Mouse (Mus musculus) intestine, embryonic 15.5 days (tissue): Measurements from ENCODE around the gene Taf1a. TPM values are rescaled to one million over a fixed set of nuclear protein-coding genes. Genes with fewer than 3 reads are reported as not detected.
"Not testable (repeated sequence)": the region's sequence is repeated elsewhere in the genome, so short reads cannot be mapped to it uniquely, and the experiment has no call there.

Source experiments
- ATAC-seq: fragments of 200-750 bp; cut with Nextera tagmentation; 2 replicates; pipeline ENCODE4 v1.8.0; 2017; ENCODE audit warnings: moderate TSS enrichment, moderate library complexity
- H3K27ac ChIP-seq: fragments of 300-500 bp; sonication (generic); 2 replicates; pipeline ENCODE4 v1.5.1; 2015; ENCODE audit warnings: mild to moderate bottlenecking, inconsistent platforms
- H3K27me3 ChIP-seq: fragments of 300-500 bp; sonication (generic); replicated peaks from 2 replicates; pipeline ENCODE4 v1.6.1; 2015; ENCODE audit warnings: inconsistent platforms
- H3K36me3 ChIP-seq: fragments of 300-500 bp; sonication (generic); 2 replicates; pipeline ENCODE4 v1.6.1; 2015; ENCODE audit warnings: inconsistent platforms
- H3K4me1 ChIP-seq: fragments of 300-500 bp; sonication (generic); replicated peaks from 2 replicates; pipeline ENCODE4 v1.6.1; 2015; ENCODE audit warnings: inconsistent platforms
- H3K4me2 ChIP-seq: fragments of 300-500 bp; sonication (generic); replicated peaks from 2 replicates; pipeline ENCODE4 v1.6.1; 2015; ENCODE audit warnings: mild to moderate bottlenecking, inconsistent platforms
- H3K4me3 ChIP-seq: fragments of 300-500 bp; sonication (generic); replicated peaks from 2 replicates; pipeline ENCODE4 v1.5.1; 2015; ENCODE audit warnings: inconsistent platforms
- H3K9ac ChIP-seq: fragments of 300-500 bp; sonication (generic); 2 replicates; pipeline ENCODE4 v1.6.1; 2015; ENCODE audit warnings: inconsistent platforms
- H3K9me3 ChIP-seq: fragments of 300-500 bp; sonication (generic); 2 replicates; pipeline ENCODE4 v1.6.1; 2016; ENCODE audit warnings: inconsistent platforms
- WGBS: fragments of 180-500 bp; shearing (Covaris S2); methylation state at CpG from one replicate; pipeline ENCODE4 v1.1.7; 2015; 5-methylcytosine and 5-hydroxymethylcytosine counted together
- polyA plus RNA-seq: library from polyadenylated mRNA; unstranded; fragments of >200 nt; fragmentation: Nextera tagmentation; extraction: Ambion mirVana; gene quantifications from 2 replicates; pipeline ENCODE4 v1.2.1, GENCODE M21; 2015

Taf1a gene
- polyA plus RNA-seq, 1 experiment from 2014 or later, result 17.9 TPM

DNA sequence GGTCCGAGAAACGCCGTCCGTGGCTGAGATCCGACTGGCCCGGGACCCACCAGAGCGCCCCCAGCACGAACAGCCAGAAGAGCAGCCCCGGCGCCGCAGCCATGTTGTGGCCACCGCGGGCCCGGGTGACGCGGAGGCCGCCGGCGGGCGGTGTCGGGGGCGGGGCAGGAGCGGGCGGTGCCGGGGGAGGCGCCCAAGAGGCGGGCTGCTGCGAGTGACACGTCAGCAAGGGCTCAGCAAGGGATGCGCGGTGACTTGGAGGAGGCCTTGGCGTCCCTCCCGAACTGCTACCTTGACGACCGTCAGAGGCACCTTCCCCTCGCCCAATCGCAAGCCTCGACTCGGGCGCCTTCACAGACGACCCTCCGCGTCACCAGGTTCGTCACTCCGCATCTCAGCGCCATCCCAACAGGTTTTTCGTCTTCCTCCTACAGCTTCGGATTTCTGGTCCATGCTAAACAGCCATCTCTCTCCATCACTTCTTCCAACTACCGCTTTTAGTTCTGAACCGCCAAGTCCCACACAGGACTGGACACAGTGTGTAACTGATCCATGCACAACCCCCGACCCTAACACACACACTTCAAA is 19.3 kb upstream of the Taf1a start, which contains the start of gene Mia3:
Gene Mia3 (minus strand): TSS at position 127 of the 588 bp plus-strand sequence.
- peak; percentile 100 for ATAC-seq
- Histone ChIP-seq H3K27ac (peak within 1 kb of the TSS; percentile 60; the same call in 1 of the 2 replicates), H3K4me1 (peaks cover 10% of the 10 kb centered on the region), H3K9ac (peak within 1 kb of the TSS; percentile 86), H3K4me2 (peak within 1 kb of the TSS; percentile 89), H3K27me3 (no peaks in the 10 kb centered on the region), H3K9me3 (no peaks in the 10 kb centered on the region), H3K4me3 (peak within 1 kb of the TSS; percentile 89), H3K36me3 (0 out of 2 replicates have a peak, but pooled peaks cover 4% of the 10 kb centered on the region)
- WGBS, result under 1% methylated on average over 51 of the region's 51 CpGs

DNA sequence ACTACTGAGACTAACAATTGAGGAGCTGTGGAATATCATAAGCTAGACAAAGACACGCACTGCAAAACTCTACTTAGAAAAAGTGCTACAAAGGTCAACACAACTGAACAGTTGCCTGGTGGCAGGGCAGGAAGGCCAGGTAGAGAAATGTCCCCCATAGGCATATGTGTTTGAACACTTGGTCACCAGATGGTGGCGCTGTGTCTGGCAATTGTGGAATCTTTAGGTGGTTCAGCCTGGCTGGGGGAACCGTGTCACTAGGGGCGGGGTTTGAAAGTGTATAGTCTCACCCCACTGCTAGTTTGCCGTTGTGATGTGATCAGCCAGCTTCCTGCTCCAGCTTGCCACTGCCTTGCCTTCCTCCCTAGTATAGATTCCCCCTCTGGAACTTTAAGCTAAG is 14.1 kb upstream of the Taf1a start:
- H3K27me3 ChIP-seq, result no peaks in the 10 kb centered on the region
- H3K4me1 ChIP-seq, result no peaks in the 10 kb centered on the region
- H3K4me2 ChIP-seq, result no peak overlapping the region
- H3K36me3 ChIP-seq, result no peaks in the 10 kb centered on the region
- H3K27ac ChIP-seq, result no peak overlapping the region
- H3K9me3 ChIP-seq, result no peaks in the 10 kb centered on the region
- WGBS, result 79% methylated on average over 5 of the region's 5 CpGs
- H3K9ac ChIP-seq, result no peak overlapping the region
- no peak for ATAC-seq
- H3K4me3 ChIP-seq, result no peak overlapping the region

DNA sequence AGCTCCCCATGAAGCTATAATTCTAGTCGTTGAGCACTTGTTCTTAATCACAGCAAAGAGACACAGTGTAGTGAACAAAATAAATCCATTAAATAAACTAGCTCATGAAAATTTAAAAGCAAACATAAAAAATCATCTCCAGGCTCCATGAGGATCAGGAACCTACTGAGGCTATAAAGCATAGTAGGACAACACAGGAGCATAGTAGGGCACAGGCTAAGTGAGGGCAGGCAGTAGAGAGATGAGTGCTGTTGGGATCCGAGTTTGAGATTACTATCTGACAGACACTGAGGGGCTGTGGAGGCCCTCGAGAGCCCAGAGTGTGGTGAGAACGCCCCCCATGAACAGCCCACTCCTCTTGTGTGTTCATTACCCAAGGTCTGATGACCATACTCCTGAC is 11.7 kb upstream of the Taf1a start:
- Histone ChIP-seq H3K9me3 (no peaks in the 10 kb centered on the region), H3K36me3 (no peaks in the 10 kb centered on the region), H3K4me1 (no peaks in the 10 kb centered on the region), H3K27ac (no peak overlapping the region), H3K9ac (no peak overlapping the region), H3K27me3 (no peaks in the 10 kb centered on the region), H3K4me2 (no peak overlapping the region), H3K4me3 (no peak overlapping the region)
- no peak for ATAC-seq
- WGBS, result 78% methylated on average over 4 of the region's 4 CpGs

DNA sequence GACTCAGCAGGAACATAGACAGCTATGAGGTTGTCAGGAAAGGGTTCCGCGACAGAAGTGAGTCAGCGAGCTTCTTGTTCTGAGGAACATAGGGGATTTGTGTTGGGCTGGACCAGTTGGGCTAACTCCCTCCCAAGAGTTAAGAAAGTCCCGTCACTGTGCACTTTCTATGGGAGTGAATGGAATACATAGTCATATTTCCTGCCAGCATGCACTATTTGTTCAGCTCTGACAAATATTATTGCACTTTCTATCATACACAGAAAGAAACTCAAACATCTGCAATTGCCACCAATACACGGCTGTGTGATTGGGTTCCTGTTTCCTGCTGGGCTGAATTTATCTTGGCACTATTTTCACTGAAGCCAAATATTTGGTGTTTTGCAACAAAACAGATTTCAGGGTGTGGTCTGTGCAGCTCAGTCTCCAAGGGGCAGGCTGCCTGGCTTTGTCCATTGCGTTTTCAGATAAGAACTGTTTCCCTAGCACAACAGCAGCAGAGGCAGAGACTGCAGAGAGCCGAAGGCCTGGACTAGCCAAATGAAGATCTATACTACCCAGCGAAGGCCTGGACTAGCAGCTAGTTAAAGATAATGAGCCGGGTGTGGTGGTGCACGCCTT is 10.3 kb upstream of the Taf1a start:
- Histone ChIP-seq H3K9me3 (no peaks in the 10 kb centered on the region), H3K4me3 (no peak overlapping the region), H3K36me3 (no peaks in the 10 kb centered on the region), H3K9ac (no peak overlapping the region), H3K4me1 (no peaks in the 10 kb centered on the region), H3K4me2 (no peak overlapping the region), H3K27me3 (no peaks in the 10 kb centered on the region), H3K27ac (no peak overlapping the region)
- WGBS, result 76% methylated on average over 10 of the region's 10 CpGs
- no peak for ATAC-seq

DNA sequence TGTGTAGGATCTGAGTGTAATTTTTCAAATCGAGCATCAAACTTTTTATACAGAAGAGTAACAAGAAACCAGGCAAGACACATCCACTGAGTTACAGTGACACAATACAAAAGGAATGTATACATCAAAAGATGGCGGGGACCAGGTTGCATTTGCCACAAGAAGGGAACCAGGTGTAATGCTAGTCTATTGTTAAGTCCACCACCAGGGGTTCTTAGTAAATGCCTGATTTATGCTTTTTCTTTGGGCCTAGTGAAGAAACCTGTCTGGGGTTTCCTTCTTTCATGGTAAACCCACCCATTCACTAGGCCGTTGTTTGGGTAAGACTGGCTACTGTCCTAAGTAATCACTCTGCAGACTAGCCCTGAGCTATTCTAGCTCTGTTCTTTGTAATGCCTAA is 9.4 kb upstream of the Taf1a start:
- H3K27ac ChIP-seq, ATAC-seq, H3K9ac ChIP-seq, H3K4me3 ChIP-seq, H3K4me1 ChIP-seq, H3K36me3 ChIP-seq, H3K4me2 ChIP-seq, H3K9me3 ChIP-seq, H3K27me3 ChIP-seq: not testable (repeated sequence)
- WGBS, result 86% methylated on average over 3 of the region's 3 CpGs

DNA sequence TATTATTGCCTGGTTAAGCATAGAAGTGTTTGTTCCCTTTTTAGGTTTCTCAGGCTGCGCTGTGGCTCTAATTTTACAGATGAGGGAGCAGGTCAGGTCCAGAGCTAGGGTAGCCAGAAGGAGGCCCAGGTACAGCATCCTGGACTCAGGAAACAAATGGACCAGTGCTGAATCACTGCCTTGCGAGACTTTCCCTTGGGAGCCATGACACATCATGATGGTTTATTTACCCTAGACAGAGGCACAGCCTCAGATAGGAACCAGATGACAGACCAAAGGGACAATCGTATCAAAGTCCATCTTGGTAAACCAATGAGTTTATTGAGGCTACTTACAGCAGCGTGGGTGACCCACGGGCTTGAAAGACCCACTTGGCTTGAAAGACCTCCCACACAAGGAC is 7.0 kb upstream of the Taf1a start:
- H3K9ac ChIP-seq, result no peak overlapping the region
- ATAC-seq, result no peak
- H3K9me3 ChIP-seq, result no peaks in the 10 kb centered on the region
- H3K4me3 ChIP-seq, result no peak overlapping the region
- H3K27me3 ChIP-seq, result no peaks in the 10 kb centered on the region
- H3K27ac ChIP-seq, result no peak overlapping the region
- WGBS, result 72% methylated on average over 5 of the region's 5 CpGs
- no peak overlapping the region for H3K4me2 ChIP-seq
- H3K4me1 ChIP-seq, result no peaks in the 10 kb centered on the region
- no peaks in the 10 kb centered on the region for H3K36me3 ChIP-seq

DNA sequence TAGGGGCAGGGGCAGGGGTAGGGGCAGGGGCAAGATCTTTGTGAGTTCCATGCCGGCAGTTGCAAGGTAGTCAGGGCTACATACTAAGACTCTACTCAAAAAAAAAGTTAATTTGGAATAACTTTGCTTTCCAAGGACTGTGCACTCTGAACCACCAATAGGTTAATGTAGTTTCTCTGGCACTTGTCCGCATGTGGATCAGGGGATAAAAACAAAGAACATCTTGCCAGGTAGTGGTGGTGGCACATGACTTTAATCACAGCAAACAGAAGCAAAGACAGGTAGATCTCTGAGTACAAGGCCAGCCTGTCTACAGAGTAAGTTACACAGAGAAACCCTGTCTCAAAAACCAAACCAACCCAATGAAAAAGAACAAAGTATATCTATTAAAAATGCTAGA is 6.2 kb upstream of the Taf1a start:
- no peak overlapping the region for H3K27ac ChIP-seq
- no peaks in the 10 kb centered on the region for H3K9me3 ChIP-seq
- 87% methylated on average over 2 of the region's 2 CpGs for WGBS
- no peak for ATAC-seq
- H3K4me3 ChIP-seq, result no peak overlapping the region
- H3K4me1 ChIP-seq, result no peaks in the 10 kb centered on the region
- no peaks in the 10 kb centered on the region for H3K36me3 ChIP-seq
- H3K4me2 ChIP-seq, result no peak overlapping the region
- H3K27me3 ChIP-seq, result no peaks in the 10 kb centered on the region
- no peak overlapping the region for H3K9ac ChIP-seq

DNA sequence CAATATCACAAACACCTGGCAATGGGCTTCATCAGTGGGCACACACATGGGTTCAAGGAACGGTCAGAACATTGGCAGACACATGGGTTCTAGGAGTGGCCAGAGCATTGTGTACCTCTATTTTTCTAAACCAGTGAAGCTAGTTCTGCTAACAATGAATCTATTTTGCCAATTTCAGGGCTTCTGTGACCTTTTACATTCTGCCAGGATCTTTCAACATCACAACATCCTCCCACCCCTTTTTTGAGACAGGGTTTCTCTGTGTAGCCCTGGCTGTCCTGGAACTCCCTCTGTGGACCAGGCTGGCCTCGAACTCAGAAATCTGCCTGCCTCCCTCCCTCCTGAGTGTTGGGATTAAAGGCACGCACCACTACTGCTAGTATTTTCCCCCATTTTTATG is 1.4 kb upstream of the Taf1a start:
- not testable (repeated sequence) for H3K9ac ChIP-seq, H3K27ac ChIP-seq, H3K9me3 ChIP-seq, H3K4me3 ChIP-seq, H3K27me3 ChIP-seq, ATAC-seq, H3K4me1 ChIP-seq, H3K36me3 ChIP-seq, H3K4me2 ChIP-seq
- WGBS, result 98% methylated on average over 3 of the region's 3 CpGs

DNA sequence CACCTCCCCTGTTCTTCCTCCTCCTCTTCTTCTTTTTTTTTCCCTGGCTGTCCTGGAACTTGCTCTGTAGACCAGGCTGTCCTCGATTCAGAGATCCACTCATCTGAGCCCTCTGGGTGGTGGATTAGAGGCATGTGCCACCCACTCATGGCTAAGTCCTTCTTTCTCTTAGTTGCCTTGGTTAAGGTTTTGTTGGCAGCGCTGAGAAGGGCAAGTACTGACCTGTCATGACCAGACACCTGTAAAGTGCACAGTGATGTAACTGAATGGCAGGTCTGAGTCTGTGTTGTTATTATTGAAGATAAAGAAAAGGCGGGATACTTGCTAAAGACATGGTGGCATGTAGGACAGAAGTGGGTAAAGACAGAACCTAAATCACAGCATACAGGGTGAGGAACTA is 14.6 kb downstream of the Taf1a start:
- H3K9me3 ChIP-seq, result no peaks in the 10 kb centered on the region
- H3K27me3 ChIP-seq, result no peaks in the 10 kb centered on the region
- no peak overlapping the region for H3K4me3 ChIP-seq
- ATAC-seq, result no peak
- 91% methylated on average over 3 of the region's 3 CpGs for WGBS
- H3K4me2 ChIP-seq, result no peak overlapping the region
- H3K4me1 ChIP-seq, result no peaks in the 10 kb centered on the region
- peaks cover 41% of the 10 kb centered on the region for H3K36me3 ChIP-seq
- no peak overlapping the region for H3K27ac ChIP-seq
- no peak overlapping the region for H3K9ac ChIP-seq

DNA sequence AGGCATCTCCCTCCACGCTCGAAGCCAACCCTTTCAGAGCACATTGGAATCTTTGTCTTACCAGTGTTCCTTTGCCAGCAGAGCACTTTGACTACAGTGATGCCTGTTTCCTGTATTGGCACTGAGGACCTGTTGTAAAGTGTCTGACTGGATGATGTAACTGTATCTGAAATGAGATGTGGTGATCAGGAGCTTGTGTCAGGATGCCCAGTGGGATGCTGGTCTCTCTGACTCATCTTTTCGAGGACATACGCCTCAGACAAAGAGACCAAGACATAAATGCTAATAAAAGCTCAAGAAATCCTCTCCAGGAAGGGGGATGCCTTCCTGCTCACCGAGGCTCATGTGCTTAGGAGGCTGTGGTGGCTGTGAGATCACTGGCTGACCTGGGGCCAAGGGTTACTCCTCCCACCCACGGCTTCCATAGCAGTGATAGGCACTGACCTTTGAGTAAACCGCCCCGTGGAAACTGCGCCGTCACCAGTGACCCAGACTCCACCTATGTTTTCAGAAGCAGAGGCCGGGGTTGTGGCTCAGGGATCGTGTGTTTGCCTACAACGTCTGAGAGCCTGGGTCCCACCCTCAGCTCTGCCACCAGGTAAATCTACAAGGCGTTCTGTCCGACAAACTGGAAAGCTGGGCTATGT is 25.4 kb downstream of the Taf1a start:
- H3K4me1 ChIP-seq, result no peaks in the 10 kb centered on the region
- peaks cover 11% of the 10 kb centered on the region for H3K36me3 ChIP-seq
- H3K27me3 ChIP-seq, result no peaks in the 10 kb centered on the region
- no peak overlapping the region for H3K4me3 ChIP-seq
- no peak overlapping the region for H3K27ac ChIP-seq
- 87% methylated on average over 15 of the region's 15 CpGs for WGBS
- no peaks in the 10 kb centered on the region for H3K9me3 ChIP-seq
- H3K9ac ChIP-seq, result no peak overlapping the region
- H3K4me2 ChIP-seq, result no peak overlapping the region
- ATAC-seq, result no peak

DNA sequence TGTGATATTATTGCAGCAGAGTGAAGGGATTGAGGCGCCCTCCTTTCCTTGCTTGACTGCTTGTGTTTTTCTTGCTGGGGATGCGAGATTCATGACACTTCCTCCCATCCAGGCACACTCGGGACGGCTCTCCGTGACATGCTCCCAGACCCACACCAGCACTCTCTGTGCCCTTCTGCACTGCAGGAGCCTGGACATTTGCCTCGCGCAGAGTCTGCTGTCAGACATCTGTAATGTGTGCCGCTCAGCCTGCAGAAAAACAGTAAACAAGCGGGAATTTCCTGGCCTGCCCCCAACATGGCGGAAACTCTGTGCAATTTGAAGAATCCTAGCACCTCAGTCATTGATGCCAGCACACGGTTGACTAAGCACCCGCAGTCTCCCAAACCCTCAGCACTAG is 29.1 kb downstream of the Taf1a start, which contains the start of gene Hhipl2:
Gene Hhipl2 (plus strand): TSS at position 343 of the 400 bp plus-strand sequence.
- WGBS, result 67% methylated on average over 12 of the region's 12 CpGs
- no peaks in the 10 kb centered on the region for H3K9me3 ChIP-seq
- no peak within 1 kb of the TSS for H3K27ac ChIP-seq
- H3K4me1 ChIP-seq, result no peaks in the 10 kb centered on the region
- H3K4me3 ChIP-seq, result no peak within 1 kb of the TSS
- ATAC-seq, result no peak
- no peaks in the 10 kb centered on the region for H3K36me3 ChIP-seq
- H3K4me2 ChIP-seq, result no peak within 1 kb of the TSS
- H3K27me3 ChIP-seq, result no peaks in the 10 kb centered on the region
- H3K9ac ChIP-seq, result no peak within 1 kb of the TSS

DNA sequence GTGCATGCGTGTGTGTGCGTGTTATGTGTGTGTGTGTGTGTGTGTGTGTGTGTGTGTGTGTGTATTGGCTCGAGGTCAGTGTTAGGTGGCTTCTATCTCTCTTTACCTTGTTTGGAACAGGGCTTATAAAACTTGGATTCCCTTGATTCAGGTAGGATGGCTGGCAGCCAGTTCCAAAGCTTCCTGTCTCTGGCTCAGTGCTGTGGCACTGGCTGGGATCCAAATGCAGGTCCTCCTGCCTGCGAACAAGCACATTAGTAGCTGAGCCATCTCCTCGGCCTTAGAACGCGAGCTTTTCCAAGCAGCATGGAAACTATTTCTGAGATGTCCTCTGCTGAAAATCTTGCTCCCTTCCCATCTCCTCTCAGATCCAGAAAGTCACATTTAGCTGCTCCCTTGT is 31.0 kb downstream of the Taf1a start:
- ATAC-seq, result no peak

DNA sequence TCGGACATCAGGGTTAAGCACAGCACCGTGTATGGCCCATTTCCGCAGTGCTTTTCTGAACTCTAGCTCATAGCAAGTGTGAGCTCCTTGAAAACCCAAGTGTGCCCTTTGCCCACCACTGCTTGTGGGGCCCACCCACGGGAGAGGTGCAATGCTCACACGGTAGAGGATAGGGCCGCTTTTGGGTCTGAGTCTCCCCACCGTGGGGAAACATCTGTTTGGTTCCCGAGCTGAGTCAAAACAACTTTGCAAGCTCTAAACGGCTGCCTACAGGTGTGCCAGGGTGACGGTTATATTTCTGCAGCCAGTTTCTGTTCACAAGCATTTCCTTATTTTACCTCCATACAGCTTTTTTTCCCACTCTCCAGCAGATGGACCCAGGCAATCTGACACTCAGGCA is 31.5 kb downstream of the Taf1a start:
- 0 out of 2 replicates have a peak, but pooled peaks have one; percentile 6 for ATAC-seq

More for the DNA sequence above, 31.0 kb downstream of the Taf1a start:
- Histone ChIP-seq H3K4me1 (no peaks in the 10 kb centered on the region), H3K9me3 (no peaks in the 10 kb centered on the region), H3K4me2 (no peak overlapping the region), H3K4me3 (no peak overlapping the region), H3K36me3 (no peaks in the 10 kb centered on the region), H3K9ac (no peak overlapping the region), H3K27me3 (no peaks in the 10 kb centered on the region), H3K27ac (no peak overlapping the region)
- 80% methylated on average over 7 of the region's 7 CpGs for WGBS

More for the DNA sequence above, 31.5 kb downstream of the Taf1a start:
- Histone ChIP-seq H3K27ac (no peak overlapping the region), H3K4me2 (no peak overlapping the region), H3K27me3 (no peaks in the 10 kb centered on the region), H3K9ac (no peak overlapping the region), H3K4me1 (no peaks in the 10 kb centered on the region), H3K36me3 (no peaks in the 10 kb centered on the region), H3K4me3 (no peak overlapping the region), H3K9me3 (no peaks in the 10 kb centered on the region)
- WGBS, result 83% methylated on average over 10 of the region's 10 CpGs
